Mouse (Mus musculus): ENCODE measurements around the gene Aqp11. TPM values are rescaled to one million over a fixed set of nuclear protein-coding genes. Genes with fewer than 3 reads are reported as not detected.
A peak's percentile ranks its signal among the peaks of the same experiment; 100 is the strongest.

The Aqp11 gene
- polyA plus RNA-seq (2015; fragmentation: Nextera tagmentation; extraction: Ambion mirVana): 2.5 and 3.6 TPM in 2 replicates

DNA sequence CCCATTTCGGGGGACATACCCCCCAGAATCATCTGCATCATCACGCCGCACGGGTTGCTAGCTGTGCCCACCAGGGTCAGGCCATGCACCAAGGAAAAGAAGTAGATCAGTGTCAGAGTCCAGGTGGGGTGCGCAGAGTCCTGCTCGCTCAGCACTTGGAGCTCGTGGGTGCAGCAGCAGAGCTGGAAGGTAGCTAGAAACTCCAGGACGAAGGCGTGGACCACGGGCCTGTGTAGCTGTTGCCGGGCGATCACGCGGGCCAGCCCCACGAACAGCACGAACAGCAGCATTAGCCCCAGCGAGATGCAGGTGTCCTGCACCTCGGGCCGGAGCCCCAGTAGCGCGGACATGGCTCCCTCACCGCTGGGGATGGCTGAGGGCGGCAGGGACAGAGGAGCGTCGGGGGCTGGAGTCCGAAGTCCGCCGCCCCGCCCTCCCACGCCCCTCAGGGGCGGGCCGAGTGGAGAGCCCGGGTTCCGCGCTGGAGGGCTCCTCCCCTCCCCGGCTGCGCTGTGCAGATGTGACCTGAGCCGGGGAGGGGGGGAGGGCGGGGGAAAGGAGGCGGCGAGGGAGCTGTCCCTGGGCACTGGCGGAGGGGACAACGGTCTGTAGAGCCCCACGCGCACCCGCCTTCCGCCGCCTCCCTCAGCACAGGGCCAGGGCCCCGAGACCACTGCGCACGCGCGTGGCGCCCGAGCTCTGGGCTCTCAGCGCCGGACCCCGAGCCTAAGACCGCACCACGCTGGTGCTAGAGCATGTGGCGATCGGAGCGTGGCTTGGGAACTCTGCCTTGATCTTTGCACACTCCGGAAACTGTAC lies at the start of gene Aqp11:
Gene Aqp11 (minus strand): TSS at position 652 of the 819 bp plus-strand sequence.
- Histone ChIP-seq H3K36me3 (no peaks in the 10 kb centered on the region), H3K27me3 (peaks cover 5% of the 10 kb centered on the region; the same call in 1 of the 2 replicates)
- WGBS: under 1% methylated on average over 59 of the region's 64 CpGs

DNA sequence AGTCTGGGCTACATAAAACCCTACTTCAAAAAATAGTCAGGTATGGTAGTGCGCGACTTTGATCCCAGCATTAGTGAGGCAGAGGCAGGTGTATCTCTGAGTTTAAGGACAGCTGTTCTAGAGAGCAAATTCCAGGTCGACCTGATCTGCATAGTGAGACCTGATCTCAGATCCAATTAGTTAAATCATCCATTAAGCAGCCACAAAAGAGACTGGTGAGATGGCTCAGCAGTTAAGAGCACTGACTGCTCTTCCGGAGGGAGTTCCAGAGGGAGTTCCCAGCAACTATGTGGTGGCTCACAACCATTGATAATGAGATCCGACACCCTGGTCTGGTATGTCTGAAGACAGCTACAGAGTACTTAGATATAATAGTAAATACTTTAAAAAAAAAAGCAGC lies 45.4 kb upstream of the Aqp11 start:
- H3K9ac ChIP-seq: no peak overlapping the region
- WGBS: 64% methylated on average over 5 of the region's 5 CpGs
- peaks cover 6% of the 10 kb centered on the region for H3K4me1 ChIP-seq
- no peak overlapping the region for H3K27ac ChIP-seq
- H3K9me3 ChIP-seq: no peaks in the 10 kb centered on the region
- no peak overlapping the region for H3K4me2 ChIP-seq
- 0 out of 2 replicates have a peak, but pooled peaks cover 6% of the 10 kb centered on the region for H3K27me3 ChIP-seq
- no peak for ATAC-seq (ENCODE audit: insufficient number of reproducible peaks, low FRiP score, low TSS enrichment, low read depth)
- no peak overlapping the region for H3K4me3 ChIP-seq
- H3K36me3 ChIP-seq: no peaks in the 10 kb centered on the region

More for the DNA sequence above, at the start of gene Aqp11:
- peak within 1 kb of the TSS; percentile 95 for H3K4me2 ChIP-seq
- peaks cover 12% of the 10 kb centered on the region for H3K4me1 ChIP-seq
- H3K27ac ChIP-seq: no peak within 1 kb of the TSS; the same call in 1 of the 2 replicates
- H3K4me3 ChIP-seq: peak within 1 kb of the TSS; percentile 58
- ATAC-seq (ENCODE audit: insufficient number of reproducible peaks, low FRiP score, low TSS enrichment, low read depth): peak; percentile 92
- no peaks in the 10 kb centered on the region for H3K9me3 ChIP-seq
- H3K9ac ChIP-seq: peak within 1 kb of the TSS; percentile 41

DNA sequence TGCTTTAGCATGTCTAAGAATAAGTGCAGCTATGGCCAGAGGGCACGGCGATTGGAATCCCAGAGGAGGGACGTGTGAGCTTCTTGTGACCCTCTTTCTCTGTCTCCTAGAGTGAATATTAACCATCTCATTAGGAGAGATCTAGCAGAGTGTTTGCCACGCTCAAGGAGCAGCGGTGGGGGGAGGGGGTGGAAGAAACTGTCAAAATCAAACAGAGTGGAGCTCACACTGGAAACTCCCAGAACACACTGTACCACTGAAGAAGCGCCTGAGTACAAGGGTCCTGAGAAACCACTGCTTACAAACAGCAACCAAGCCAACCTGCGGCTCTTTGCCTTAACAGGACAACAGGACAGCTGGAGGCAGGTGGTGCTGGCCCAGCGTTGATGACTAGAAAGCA lies 43.4 kb upstream of the Aqp11 start:
- Histone ChIP-seq H3K4me2 (no peak overlapping the region), H3K4me1 (no peaks in the 10 kb centered on the region), H3K9ac (no peak overlapping the region), H3K27me3 (0 out of 2 replicates have a peak, but pooled peaks cover 6% of the 10 kb centered on the region), H3K4me3 (no peak overlapping the region), H3K27ac (no peak overlapping the region), H3K9me3 (no peaks in the 10 kb centered on the region), H3K36me3 (no peaks in the 10 kb centered on the region)
- 66% methylated on average over 8 of the region's 8 CpGs for WGBS
- ATAC-seq (ENCODE audit: insufficient number of reproducible peaks, low FRiP score, low TSS enrichment, low read depth): no peak

DNA sequence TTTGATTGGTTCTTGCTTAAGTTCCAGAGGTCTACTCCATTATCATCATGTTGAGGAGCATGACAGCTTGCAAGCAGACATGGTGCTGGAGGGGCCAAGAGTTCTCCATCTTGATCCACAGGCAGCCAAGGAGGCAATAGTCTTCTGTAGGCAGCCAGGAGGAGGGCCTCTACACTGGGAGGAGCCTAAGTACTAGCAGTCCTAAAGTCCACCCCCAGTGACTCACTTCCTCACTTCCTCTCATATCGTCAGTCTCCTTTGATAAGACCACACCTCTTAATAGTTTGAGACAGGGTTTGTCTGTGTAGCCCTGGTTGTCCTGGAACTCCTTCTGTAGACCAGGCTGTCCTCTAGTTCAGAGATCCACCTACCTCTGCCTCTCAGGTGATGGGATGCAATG lies 42.7 kb upstream of the Aqp11 start:
- H3K4me1 ChIP-seq: no peaks in the 10 kb centered on the region
- ATAC-seq (ENCODE audit: insufficient number of reproducible peaks, low FRiP score, low TSS enrichment, low read depth): no peak
- H3K9me3 ChIP-seq: no peaks in the 10 kb centered on the region
- H3K36me3 ChIP-seq: no peaks in the 10 kb centered on the region
- H3K9ac ChIP-seq: no peak overlapping the region
- H3K4me3 ChIP-seq: no peak overlapping the region
- H3K27ac ChIP-seq: no peak overlapping the region
- H3K4me2 ChIP-seq: no peak overlapping the region
- 0 out of 2 replicates have a peak, but pooled peaks cover 5% of the 10 kb centered on the region for H3K27me3 ChIP-seq
- WGBS: 50% methylated on average over 1 of the region's 1 CpGs

DNA sequence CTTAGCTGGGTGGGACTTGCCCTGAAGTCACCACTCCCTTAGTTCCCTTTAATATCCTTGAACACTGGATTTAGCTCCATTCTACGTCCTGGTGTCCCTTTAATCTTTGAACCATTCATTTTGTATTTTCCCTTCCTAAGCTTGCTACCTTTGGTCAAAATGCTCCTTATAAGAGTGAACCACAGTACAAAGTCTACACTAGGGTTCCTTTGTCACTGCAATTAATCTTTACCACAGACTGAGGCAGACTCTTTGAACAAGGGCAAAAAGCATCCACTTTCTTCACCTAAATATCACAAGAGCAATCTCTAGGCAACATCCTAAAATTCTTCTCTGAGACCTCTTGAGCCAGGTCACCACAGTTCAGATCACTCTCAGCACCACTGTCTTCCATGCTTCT lies 42.1 kb upstream of the Aqp11 start:
- H3K27ac ChIP-seq: no peak overlapping the region
- H3K4me1 ChIP-seq: no peaks in the 10 kb centered on the region
- no peaks in the 10 kb centered on the region for H3K36me3 ChIP-seq
- ATAC-seq (ENCODE audit: insufficient number of reproducible peaks, low FRiP score, low TSS enrichment, low read depth): no peak
- H3K9ac ChIP-seq: no peak overlapping the region
- no peaks in the 10 kb centered on the region for H3K9me3 ChIP-seq
- 83% methylated on average over 1 of the region's 1 CpGs for WGBS
- H3K27me3 ChIP-seq: 0 out of 2 replicates have a peak, but pooled peaks cover 3% of the 10 kb centered on the region
- H3K4me3 ChIP-seq: no peak overlapping the region
- H3K4me2 ChIP-seq: no peak overlapping the region

- Histone ChIP-seq H3K27ac (no peak overlapping the region), H3K4me2 (no peak overlapping the region), H3K9me3 (no peaks in the 10 kb centered on the region), H3K36me3 (no peaks in the 10 kb centered on the region), H3K9ac (no peak overlapping the region), H3K27me3 (no peaks in the 10 kb centered on the region), H3K4me3 (no peak overlapping the region), H3K4me1 (no peaks in the 10 kb centered on the region)
- WGBS: 87% methylated on average over 4 of the region's 4 CpGs
- ATAC-seq (ENCODE audit: insufficient number of reproducible peaks, low FRiP score, low TSS enrichment, low read depth): no peak
Measured at GRCm38 (mm10) chr7:97777191-97777590, 39.1 kb upstream of the Aqp11 start.

DNA sequence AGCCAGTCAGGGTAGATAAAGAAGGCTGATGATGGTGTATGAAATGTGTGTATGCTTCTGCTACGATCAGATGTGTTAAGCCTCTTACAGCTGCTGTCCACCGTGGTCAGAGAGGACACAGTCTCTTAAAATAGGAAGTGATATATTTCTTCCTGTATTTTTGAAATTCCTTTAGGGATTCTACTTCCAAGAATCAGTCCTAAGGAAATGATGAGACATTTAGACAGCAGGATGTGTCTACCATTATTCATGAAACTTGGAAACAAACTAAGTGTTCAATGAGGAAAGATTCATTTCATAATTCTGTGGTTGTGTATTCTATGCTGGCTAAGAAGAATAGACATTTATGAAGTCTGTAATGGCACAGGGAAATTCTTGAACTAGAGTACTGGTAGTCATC lies 37.8 kb upstream of the Aqp11 start:
- Histone ChIP-seq H3K9me3 (no peaks in the 10 kb centered on the region), H3K9ac (no peak overlapping the region), H3K36me3 (no peaks in the 10 kb centered on the region), H3K27me3 (no peaks in the 10 kb centered on the region), H3K4me3 (no peak overlapping the region), H3K27ac (no peak overlapping the region), H3K4me2 (no peak overlapping the region), H3K4me1 (no peaks in the 10 kb centered on the region)
- ATAC-seq (ENCODE audit: insufficient number of reproducible peaks, low FRiP score, low TSS enrichment, low read depth): no peak
- WGBS: 74% methylated on average over 2 of the region's 2 CpGs

DNA sequence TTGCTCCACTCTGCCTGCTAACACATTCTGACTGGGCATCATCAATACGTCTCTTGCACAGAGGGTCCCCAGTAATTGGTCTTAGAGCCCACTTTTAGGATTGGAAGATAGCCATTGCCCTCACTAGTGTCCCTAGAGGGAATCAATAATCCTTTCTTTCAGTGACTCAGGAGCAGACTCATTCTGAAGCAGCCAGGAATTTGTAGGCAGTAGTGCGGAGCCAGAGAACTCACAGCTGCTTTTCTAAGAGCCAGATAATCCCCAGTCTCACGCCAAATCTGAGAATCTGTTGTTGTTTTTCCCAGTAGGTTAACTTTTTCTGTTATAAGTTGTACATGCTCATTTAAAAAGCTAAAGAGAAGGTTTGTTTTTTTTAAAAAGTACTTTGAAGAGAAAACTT lies 37.3 kb upstream of the Aqp11 start:
- 50% methylated on average over 3 of the region's 3 CpGs for WGBS
- Histone ChIP-seq H3K4me1 (no peaks in the 10 kb centered on the region), H3K27ac (no peak overlapping the region), H3K4me2 (no peak overlapping the region), H3K9ac (no peak overlapping the region), H3K4me3 (no peak overlapping the region), H3K9me3 (no peaks in the 10 kb centered on the region), H3K36me3 (no peaks in the 10 kb centered on the region), H3K27me3 (no peaks in the 10 kb centered on the region)
- ATAC-seq (ENCODE audit: insufficient number of reproducible peaks, low FRiP score, low TSS enrichment, low read depth): no peak

DNA sequence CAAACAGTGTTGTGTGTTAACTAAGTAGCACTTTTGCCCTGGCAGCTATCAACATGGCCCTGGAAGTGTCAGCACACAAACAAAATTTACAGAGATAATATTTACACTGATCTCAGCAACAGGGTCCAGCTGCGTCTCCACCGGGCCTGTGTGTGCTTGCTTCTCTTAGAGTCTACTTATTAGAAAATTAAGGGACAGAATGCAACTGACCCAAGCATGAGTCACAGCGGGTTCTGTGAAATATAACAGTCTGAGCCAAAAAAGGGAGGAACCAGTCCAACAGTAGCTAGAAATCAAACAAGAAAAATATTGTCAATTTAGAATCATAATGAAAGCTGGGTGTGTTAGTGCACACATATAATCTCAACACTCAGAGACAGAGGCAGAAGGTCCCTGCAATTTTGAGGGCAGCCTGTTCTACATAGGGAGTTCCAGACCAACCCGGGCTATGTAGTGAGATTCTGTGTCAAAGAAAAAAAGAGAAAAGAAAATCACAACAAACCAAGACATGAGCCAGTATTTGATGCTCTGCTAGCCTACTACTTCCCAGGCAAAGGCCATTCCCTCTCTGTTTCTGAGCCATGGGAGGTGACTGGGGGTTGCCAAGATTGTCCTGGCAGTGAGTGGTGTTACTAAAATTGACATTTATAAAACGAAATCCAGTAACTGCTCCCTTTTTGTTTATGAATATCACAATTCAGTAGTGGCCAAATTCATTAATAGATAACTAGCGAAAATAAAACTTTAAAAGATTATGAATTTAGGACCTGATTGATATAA lies 32.9 kb upstream of the Aqp11 start:
- H3K36me3 ChIP-seq: no peaks in the 10 kb centered on the region
- no peak overlapping the region for H3K9ac ChIP-seq
- no peak overlapping the region for H3K4me3 ChIP-seq
- WGBS: 79% methylated on average over 6 of the region's 6 CpGs
- no peaks in the 10 kb centered on the region; the same call in 1 of the 2 replicates for H3K4me1 ChIP-seq
- no peak overlapping the region for H3K4me2 ChIP-seq
- no peaks in the 10 kb centered on the region for H3K27me3 ChIP-seq
- H3K9me3 ChIP-seq: no peaks in the 10 kb centered on the region
- no peak for ATAC-seq (ENCODE audit: insufficient number of reproducible peaks, low FRiP score, low TSS enrichment, low read depth)
- no peak overlapping the region for H3K27ac ChIP-seq

DNA sequence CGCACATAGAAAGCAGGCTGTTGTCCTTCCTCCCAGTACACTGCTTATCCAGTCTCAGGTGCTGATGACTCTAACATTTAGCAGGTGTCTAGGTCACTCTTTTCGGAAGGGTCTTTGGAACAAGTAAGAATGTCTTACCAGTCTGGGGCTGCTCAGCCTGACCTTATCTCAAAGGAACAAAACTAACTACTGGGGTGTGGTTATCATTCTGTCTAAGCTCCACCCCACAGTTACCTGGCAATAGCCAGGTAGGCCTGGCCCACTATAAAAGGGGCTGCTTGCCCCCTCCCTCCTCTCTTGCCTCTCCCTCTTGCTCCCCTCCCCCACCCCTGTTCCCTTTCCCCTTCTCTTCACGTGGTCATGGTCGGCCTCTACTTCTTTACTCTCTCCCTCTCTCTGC lies 30.9 kb upstream of the Aqp11 start:
- no peak overlapping the region for H3K4me2 ChIP-seq
- ATAC-seq (ENCODE audit: insufficient number of reproducible peaks, low FRiP score, low TSS enrichment, low read depth): no peak
- 64% methylated on average over 4 of the region's 4 CpGs for WGBS
- H3K36me3 ChIP-seq: no peaks in the 10 kb centered on the region
- no peaks in the 10 kb centered on the region for H3K27me3 ChIP-seq
- no peaks in the 10 kb centered on the region for H3K9me3 ChIP-seq
- H3K4me3 ChIP-seq: no peak overlapping the region
- no peak overlapping the region for H3K27ac ChIP-seq
- H3K9ac ChIP-seq: no peak overlapping the region
- H3K4me1 ChIP-seq: no peaks in the 10 kb centered on the region; the same call in 1 of the 2 replicates

- ATAC-seq (ENCODE audit: insufficient number of reproducible peaks, low FRiP score, low TSS enrichment, low read depth): no peak
- Histone ChIP-seq H3K9ac (no peak overlapping the region), H3K4me2 (no peak overlapping the region), H3K4me3 (no peak overlapping the region), H3K27ac (no peak overlapping the region), H3K9me3 (no peaks in the 10 kb centered on the region), H3K4me1 (no peaks in the 10 kb centered on the region; the same call in 1 of the 2 replicates), H3K27me3 (no peaks in the 10 kb centered on the region), H3K36me3 (no peaks in the 10 kb centered on the region)
- 65% methylated on average over 8 of the region's 8 CpGs for WGBS
Measured at GRCm38 (mm10) chr7:97767841-97768240, 29.8 kb upstream of the Aqp11 start.
